In the genomic region with DNA sequence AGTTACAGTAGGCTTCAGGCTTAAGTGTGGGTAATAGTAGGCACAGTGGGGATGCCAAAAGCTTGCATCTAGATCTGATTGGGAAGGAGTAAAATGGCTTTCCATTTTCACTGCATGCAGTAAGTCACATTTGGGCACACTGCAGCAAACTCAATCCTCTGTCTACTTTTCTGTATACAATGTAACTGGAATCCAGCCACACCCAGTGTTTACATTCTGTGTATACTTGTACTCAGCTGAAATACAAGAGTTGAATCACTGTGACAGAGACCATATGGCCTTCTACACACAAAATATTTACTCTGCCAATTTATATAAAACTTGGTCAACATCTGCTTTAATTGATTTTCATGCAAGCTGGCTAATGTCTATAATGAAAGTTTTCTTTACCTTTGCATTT, we compare ENCODE assay signal across 21 mouse cellular contexts.
"Had no signal": no experiment of that assay in that cellular context is flagged by ENCODE, and none has a peak within 500 bp of the region (broad histone marks: within the 10 kb centered on the region; RNA-seq: fewer than 3 reads in every experiment).

No protein-coding gene starts in this region.

- H3K4me3 ChIP-seq: layer of hippocampus, adult 2 months; limb, embryonic 10.5 days; limb, embryonic 13.5 days; liver, embryonic 12.5 days; liver, embryonic 15.5 days; midbrain, embryonic 12.5 days; midbrain, embryonic 15.5 days; neural tube, embryonic 12.5 days; neural tube, embryonic 15.5 days had no signal

- H3K4me1 ChIP-seq: limb, embryonic 10.5 days; limb, embryonic 13.5 days; liver, embryonic 12.5 days; liver, embryonic 15.5 days; midbrain, embryonic 12.5 days; midbrain, embryonic 15.5 days; neural tube, embryonic 12.5 days; neural tube, embryonic 15.5 days had no signal

- H3K9ac ChIP-seq: limb, embryonic 13.5 days; liver, embryonic 12.5 days; liver, embryonic 15.5 days; midbrain, embryonic 12.5 days; midbrain, embryonic 15.5 days; neural tube, embryonic 12.5 days; neural tube, embryonic 15.5 days had no signal

- H3K27ac ChIP-seq: kidney, postnatal 0 days; layer of hippocampus, adult 2 months; limb, embryonic 10.5 days; limb, embryonic 13.5 days; liver, embryonic 12.5 days; liver, embryonic 15.5 days; macrophage; midbrain, embryonic 12.5 days; midbrain, embryonic 15.5 days; neural tube, embryonic 12.5 days; neural tube, embryonic 15.5 days had no signal

- H3K4me2 ChIP-seq: limb, embryonic 13.5 days; liver, embryonic 12.5 days; liver, embryonic 15.5 days; midbrain, embryonic 12.5 days; midbrain, embryonic 15.5 days; neural tube, embryonic 12.5 days; neural tube, embryonic 15.5 days had no signal

- DNase-seq: kidney, adult 2 months; kidney, postnatal 25 days; layer of hippocampus, adult 9-11 months; liver; lung, adult 2 months; right cerebral cortex, adult 18-20 months; right cerebral cortex, postnatal 14 days; right cerebral cortex, postnatal 4 days; thymus, adult 18-20 months; thymus, postnatal 36 days had no signal

- ATAC-seq: liver, embryonic 12.5 days; midbrain, embryonic 15.5 days had no signal

- H3K36me3 ChIP-seq: limb, embryonic 10.5 days; limb, embryonic 13.5 days; liver, embryonic 12.5 days; liver, embryonic 15.5 days; midbrain, embryonic 12.5 days; midbrain, embryonic 15.5 days; neural tube, embryonic 12.5 days; neural tube, embryonic 15.5 days had no signal

- H3K27me3 ChIP-seq: limb, embryonic 13.5 days; liver, embryonic 12.5 days; liver, embryonic 15.5 days; midbrain, embryonic 12.5 days; midbrain, embryonic 15.5 days; neural tube, embryonic 12.5 days; neural tube, embryonic 15.5 days had no signal

- H3K9me3 ChIP-seq: limb, embryonic 10.5 days; limb, embryonic 13.5 days; liver, embryonic 12.5 days; liver, embryonic 15.5 days; midbrain, embryonic 12.5 days; midbrain, embryonic 15.5 days; neural tube, embryonic 12.5 days; neural tube, embryonic 15.5 days had no signal
